Mouse (Mus musculus) CH12F3 (cell line): ENCODE measurements around the gene Trim8.

ENCODE experiments used
- in situ Hi-C: fragments of 300-500 bp; cut with MboI; formaldehyde crosslinking; loops from 2 replicates; pipeline ENCODE4 v1.14.3; 2020; ENCODE audit warnings: low sequenced_read_pairs

Gene Trim8

GRCm38 (mm10) chr19:46542750-46543149 lies 41.2 kb downstream of the Trim8 start:
- in situ Hi-C loops: no loop called here

- in situ Hi-C loops: no loop called here
Measured at GRCm38 (mm10) chr19:46547565-46547964, 46.1 kb downstream of the Trim8 start.

GRCm38 (mm10) chr19:46548110-46548509 lies 46.6 kb downstream of the Trim8 start:
- in situ Hi-C loops: no loop called here

- in situ Hi-C loops: no loop called here
Measured at GRCm38 (mm10) chr19:46550385-46550784, 48.9 kb downstream of the Trim8 start.

GRCm38 (mm10) chr19:46552496-46552895 lies 51.0 kb downstream of the Trim8 start:
- in situ Hi-C loops: no loop called here

GRCm38 (mm10) chr19:46553541-46553955 lies 52.0 kb downstream of the Trim8 start:
- in situ Hi-C loops: no loop called here

GRCm38 (mm10) chr19:46558009-46558408 lies 56.5 kb downstream of the Trim8 start:
- in situ Hi-C loops: no loop called here

- in situ Hi-C loops: no loop called here
Measured at GRCm38 (mm10) chr19:46558631-46559030, 57.1 kb downstream of the Trim8 start.

GRCm38 (mm10) chr19:46562132-46562531 lies 60.6 kb downstream of the Trim8 start:
- in situ Hi-C loops: no loop called here

GRCm38 (mm10) chr19:46562581-46563515 lies 61.3 kb downstream of the Trim8 start:
- in situ Hi-C loops: no loop called here

- in situ Hi-C loops: no loop called here
Measured at GRCm38 (mm10) chr19:46563603-46564002, 62.1 kb downstream of the Trim8 start.

GRCm38 (mm10) chr19:46564043-46564462 lies 62.6 kb downstream of the Trim8 start:
- in situ Hi-C loops: no loop called here
